Mouse (Mus musculus): Measurements from ENCODE around the gene Poll.

DNA sequence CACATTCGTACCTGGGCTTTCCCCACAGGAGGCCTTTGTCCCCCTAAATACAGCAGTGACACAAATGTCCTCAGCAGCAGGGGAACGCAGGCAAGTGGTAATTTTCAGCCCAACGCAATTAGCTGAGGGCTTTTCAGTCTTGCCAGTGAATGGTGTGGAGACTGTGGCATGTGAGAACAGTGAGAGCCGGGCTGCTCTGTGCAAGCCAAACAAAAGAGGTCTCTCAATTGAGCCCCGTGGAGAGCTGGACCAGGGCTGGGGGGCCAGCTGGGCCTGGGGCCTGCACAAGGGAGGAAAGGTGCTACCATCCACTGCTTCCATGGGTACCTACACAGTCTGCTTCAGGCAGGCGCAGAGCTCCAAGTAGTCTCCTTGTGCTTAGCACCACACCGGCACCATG is 47.1 kb upstream of the Poll start:
- no peak for TF ChIP-seq POLR2AphosphoS2 (IDR thresholded peaks at IDR 0.05; ENCODE audit: insufficient read length, low read depth)
- no peak for TF ChIP-seq USF1 (IDR thresholded peaks at IDR 0.05; ENCODE audit: low read depth)
